8 mouse cellular contexts compared by ENCODE assay signal in genomic region chr17:27557181-27557926, GRCm38 (mm10). TPM values are rescaled to one million over a fixed set of nuclear protein-coding genes. Genes with fewer than 3 reads are reported as not detected.
DNase-seq lines count a peak whose midpoint lies in the region; ATAC-seq lines count a peak whose summit lies in the region.

No protein-coding gene starts in this region.

- no peaks in the 10 kb centered on the region for H3K9me3 ChIP-seq in kidney, embryonic 14.5 days (ENCODE audit: control insufficient read depth, low read length)
- H3K9me3 ChIP-seq in forebrain, embryonic 14.5 days (replicated peaks; ENCODE audit: control insufficient read depth, low read length), result no peaks in the 10 kb centered on the region

- no peaks in the 10 kb centered on the region for H3K27me3 ChIP-seq in kidney, embryonic 14.5 days (ENCODE audit: control insufficient read depth, insufficient read depth, low read length)
- no peaks in the 10 kb centered on the region for H3K27me3 ChIP-seq in forebrain, embryonic 14.5 days (replicated peaks; ENCODE audit: control insufficient read depth, insufficient read depth, low read length)
- no peaks in the 10 kb centered on the region for H3K27me3 ChIP-seq in splenic B cell, adult 2 months (ENCODE audit: control insufficient read depth, insufficient read depth, low read length, poor library complexity, severe bottlenecking)

- H3K36me3 ChIP-seq in kidney, embryonic 14.5 days (ENCODE audit: control insufficient read depth, insufficient read depth, low read length), result peaks cover 21% of the 10 kb centered on the region; the same call in 1 of the 2 replicates
- peaks cover 14% of the 10 kb centered on the region; the same call in 1 of the 2 replicates for H3K36me3 ChIP-seq in forebrain, embryonic 14.5 days (ENCODE audit: control insufficient read depth, insufficient read depth, low read length)
- H3K36me3 ChIP-seq in splenic B cell, adult 2 months (ENCODE audit: control insufficient read depth, insufficient read depth, low read length, poor library complexity, severe bottlenecking), result peaks cover 7% of the 10 kb centered on the region

- peak; percentile 10; the same call in 1 of the 2 replicates for ATAC-seq in kidney, embryonic 14.5 days (ENCODE audit: low FRiP score, low TSS enrichment)
- peak; percentile 50 for ATAC-seq in forebrain, embryonic 14.5 days
- ATAC-seq in megakaryocyte progenitor cell, adult 5-6 weeks (replicated peaks; ENCODE audit: poor library complexity), result peak; percentile 32
- no peak for ATAC-seq in erythroid progenitor cell, adult 5-6 weeks (replicated peaks; ENCODE audit: low FRiP score, poor library complexity, severe bottlenecking)

- WGBS in kidney, embryonic 14.5 days, result under 1% methylated on average over 45 of the region's 75 CpGs
- under 1% methylated on average over 37 of the region's 75 CpGs for WGBS in forebrain, embryonic 14.5 days

- peak overlapping the region; percentile 92 for H3K9ac ChIP-seq in kidney, embryonic 14.5 days (ENCODE audit: low read depth, low read length)
- peak overlapping the region; percentile 91 for H3K9ac ChIP-seq in forebrain, embryonic 14.5 days (ENCODE audit: low read length)

- peak overlapping the region; percentile 97 for H3K27ac ChIP-seq in kidney, embryonic 14.5 days (ENCODE audit: low read depth, low read length)
- peak overlapping the region; percentile 94 for H3K27ac ChIP-seq in forebrain, embryonic 14.5 days (ENCODE audit: low read depth, low read length)

- peak overlapping the region; percentile 84 for H3K4me2 ChIP-seq in kidney, embryonic 14.5 days (replicated peaks; ENCODE audit: low read depth, low read length)
- peak overlapping the region; percentile 90 for H3K4me2 ChIP-seq in forebrain, embryonic 14.5 days (ENCODE audit: low read length)

- H3K4me3 ChIP-seq in kidney, embryonic 14.5 days (ENCODE audit: low read length), result peak overlapping the region; percentile 80
- H3K4me3 ChIP-seq in forebrain, embryonic 14.5 days (ENCODE audit: low read depth, low read length), result peak overlapping the region; percentile 81

- no peak for DNase-seq in kidney, adult 11 months
- DNase-seq in T-cell, adult 2 months (ENCODE audit: low spot score), result peak; percentile 79
- peak; percentile 74 for DNase-seq in forebrain, embryonic 14.5 days (ENCODE audit: low spot score)
- DNase-seq in kidney, postnatal 14 days, result peak; percentile 55
- peak; percentile 68 for DNase-seq in splenic B cell, adult 2 months (ENCODE audit: low read depth, low spot score)

- H3K4me1 ChIP-seq in kidney, embryonic 14.5 days (ENCODE audit: control insufficient read depth, insufficient read depth, low read length), result peaks cover 25% of the 10 kb centered on the region
- peaks cover 18% of the 10 kb centered on the region for H3K4me1 ChIP-seq in forebrain, embryonic 14.5 days (ENCODE audit: control insufficient read depth, insufficient read depth, low read length)

RNA-seq across cellular contexts. Expression of gene Hmga1, which starts 1.1 kb away (rescaled TPM):
- polyA plus RNA-seq in kidney, embryonic 14.5 days (2014; fragmentation: Nextera tagmentation; extraction: Ambion mirVana), result 351 and 355 TPM in 2 replicates
- polyA plus RNA-seq in forebrain, embryonic 14.5 days (2014; fragmentation: Nextera tagmentation; extraction: Ambion mirVana), result 132 TPM in 2 replicates
- total RNA-seq in megakaryocyte progenitor cell, adult 5-6 weeks (2015), result 405 and 414 TPM in 2 replicates
- total RNA-seq in megakaryocyte progenitor cell, adult 5-6 weeks (2017), result 220 and 239 TPM in 2 replicates
- 40.7 and 57.7 TPM in 2 replicates for total RNA-seq in erythroid progenitor cell, adult 5-6 weeks (2015; ENCODE audit: low replicate concordance)
- 21.2 and 30.6 TPM in 2 replicates for total RNA-seq in erythroid progenitor cell, adult 5-6 weeks (2017; ENCODE audit: low replicate concordance)

RNA-seq across cellular contexts. Expression of gene AI413582, which starts 8.2 kb away (rescaled TPM):
- polyA plus RNA-seq in kidney, embryonic 14.5 days (2014; fragmentation: Nextera tagmentation; extraction: Ambion mirVana), result 17.4 and 22.3 TPM in 2 replicates
- polyA plus RNA-seq in forebrain, embryonic 14.5 days (2014; fragmentation: Nextera tagmentation; extraction: Ambion mirVana), result 44.6 and 46.2 TPM in 2 replicates
- 31.0 and 31.6 TPM in 2 replicates for total RNA-seq in megakaryocyte progenitor cell, adult 5-6 weeks (2015)
- 32.3 and 46.0 TPM in 2 replicates for total RNA-seq in megakaryocyte progenitor cell, adult 5-6 weeks (2017)
- 2.9 and 6.8 TPM in 2 replicates for total RNA-seq in erythroid progenitor cell, adult 5-6 weeks (2015; ENCODE audit: low replicate concordance)
- total RNA-seq in erythroid progenitor cell, adult 5-6 weeks (2017; ENCODE audit: low replicate concordance), result 3.1 and 14.1 TPM in 2 replicates

RNA-seq across cellular contexts. Expression of gene Grm4, which starts 36.2 kb away (rescaled TPM):
- 0.50 and 1.6 TPM in 2 replicates for polyA plus RNA-seq in kidney, embryonic 14.5 days (2014; fragmentation: Nextera tagmentation; extraction: Ambion mirVana)
- 2.0 and 2.4 TPM in 2 replicates for polyA plus RNA-seq in forebrain, embryonic 14.5 days (2014; fragmentation: Nextera tagmentation; extraction: Ambion mirVana)
- not detected in 2 replicates for total RNA-seq in megakaryocyte progenitor cell, adult 5-6 weeks (2015)
- not detected in 2 replicates for total RNA-seq in megakaryocyte progenitor cell, adult 5-6 weeks (2017)
- not detected in 2 replicates for total RNA-seq in erythroid progenitor cell, adult 5-6 weeks (2015; ENCODE audit: low replicate concordance)
- total RNA-seq in erythroid progenitor cell, adult 5-6 weeks (2017; ENCODE audit: low replicate concordance), result not detected in 2 replicates
